Mouse (Mus musculus): ENCODE data around the gene Elovl6.

DNA sequence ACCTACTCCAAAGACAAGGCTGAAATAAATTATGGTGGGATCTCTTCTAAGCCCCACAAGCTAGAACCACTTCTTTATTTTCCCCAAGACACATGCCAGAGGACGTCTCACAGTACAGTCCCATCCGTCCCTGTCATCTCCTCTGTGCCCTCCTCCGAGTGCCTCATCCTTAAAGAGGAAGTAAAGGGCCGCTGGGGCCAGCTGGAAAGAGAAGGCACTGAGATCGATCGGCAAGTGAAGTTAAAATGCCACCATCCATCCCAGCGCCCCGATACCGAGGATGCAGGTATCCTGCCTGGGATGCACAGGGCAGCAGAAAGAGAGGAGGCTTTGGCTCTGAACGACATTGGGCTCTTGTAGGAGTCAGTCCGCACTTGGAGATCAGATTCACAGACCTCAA lies 125.6 kb downstream of the Elovl6 start:
- TF ChIP-seq POLR2A (IDR thresholded peaks at IDR 0.05; ENCODE audit: borderline replicate concordance, low read depth, low read length) (no peak), CTCF (IDR thresholded peaks at IDR 0.05; ENCODE audit: low read depth, low read length) (no peak)
